Mouse (Mus musculus) small intestine, adult 2 months (tissue): ENCODE measurements around the gene Klk1b8.
"Not testable (repeated sequence)": the region's sequence is repeated elsewhere in the genome, so short reads cannot be mapped to it uniquely, and the experiment has no call there.

Experiments used
- CTCF ChIP-seq: fragments of 200-500 bp; IDR thresholded peaks from 2 replicates; pipeline ENCODE4 v1.5.1; 2012; ENCODE audit warnings: low read depth, mild to moderate bottlenecking, control low read depth, inconsistent platforms, low read length, moderate library complexity, mixed read lengths; ENCODE audit not compliant: insufficient replicate concordance, insufficient read length; ENCODE audit errors: extremely low read depth
- POLR2A ChIP-seq: fragments of 200-500 bp; IDR thresholded peaks from 2 replicates; pipeline ENCODE4 v1.6.1; 2012; ENCODE audit warnings: low read depth, mild to moderate bottlenecking, control low read depth, inconsistent platforms, low read length, moderate library complexity

DNA sequence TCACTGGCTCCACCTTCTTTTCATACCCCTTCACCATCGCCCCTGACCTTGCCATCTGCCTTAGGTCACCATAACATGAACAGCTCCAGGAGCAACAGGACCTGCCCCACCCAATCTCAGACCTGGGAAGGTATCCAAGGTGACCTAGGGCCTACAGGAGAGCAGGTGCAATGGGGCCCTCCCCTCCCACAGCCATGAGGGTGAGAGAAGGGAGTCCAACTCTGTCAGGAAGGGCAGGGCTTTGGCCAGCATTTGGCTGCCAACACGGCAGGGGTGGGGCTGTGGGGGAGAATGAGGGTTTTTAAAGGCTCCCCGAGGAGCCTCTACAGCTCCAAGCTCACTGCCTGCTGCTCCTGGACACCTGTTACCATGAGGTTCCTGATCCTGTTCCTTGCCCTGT, 8.2 kb upstream of the Klk1b8 start:
- TF ChIP-seq CTCF, POLR2A: not testable (repeated sequence)
